Mouse (Mus musculus): ENCODE measurements around the gene Lhb.
"Not testable (repeated sequence)": the region's sequence is repeated elsewhere in the genome, so short reads cannot be mapped to it uniquely, and the experiment has no call there.

Gene Lhb

DNA sequence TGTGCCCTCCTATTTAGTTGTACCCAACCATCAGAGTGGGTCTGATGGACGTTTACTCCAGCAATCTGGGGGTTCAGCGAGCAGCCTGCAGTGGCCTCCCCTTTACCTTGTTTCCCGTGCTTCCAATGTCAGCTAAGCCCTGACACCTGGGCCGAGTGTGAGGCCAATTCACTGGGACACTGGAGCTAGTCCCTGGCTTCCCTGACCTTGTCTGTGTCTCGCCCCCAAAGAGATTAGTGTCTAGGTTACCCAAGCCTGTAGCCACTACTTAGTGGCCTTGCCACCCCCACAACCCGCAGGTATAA is at the start of gene Lhb:
Gene Lhb, plus strand, starts transcription at position 206 of the 305 bp plus-strand sequence.
- no peak for DNase-seq

DNA sequence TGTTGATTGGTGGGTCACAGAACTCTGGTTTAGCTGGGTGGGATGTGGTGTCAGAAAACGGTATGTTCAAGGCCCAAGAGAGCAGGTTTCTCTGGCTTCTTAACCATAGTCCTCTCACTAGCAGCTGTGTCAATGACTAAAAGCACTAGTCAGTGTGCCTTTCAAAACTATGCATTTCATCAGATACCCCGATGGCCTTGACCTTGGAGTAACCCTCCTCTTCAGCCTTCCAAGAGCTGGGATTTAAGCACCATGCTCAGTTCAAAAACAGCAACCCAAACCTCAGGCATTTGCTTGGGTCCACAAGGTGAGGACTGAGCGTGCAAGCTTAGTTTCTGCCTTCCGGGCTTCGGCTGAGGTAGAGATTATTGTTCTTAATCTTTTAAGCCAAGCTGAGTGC is 48.2 kb upstream of the Lhb start:
- no peak for DNase-seq

DNA sequence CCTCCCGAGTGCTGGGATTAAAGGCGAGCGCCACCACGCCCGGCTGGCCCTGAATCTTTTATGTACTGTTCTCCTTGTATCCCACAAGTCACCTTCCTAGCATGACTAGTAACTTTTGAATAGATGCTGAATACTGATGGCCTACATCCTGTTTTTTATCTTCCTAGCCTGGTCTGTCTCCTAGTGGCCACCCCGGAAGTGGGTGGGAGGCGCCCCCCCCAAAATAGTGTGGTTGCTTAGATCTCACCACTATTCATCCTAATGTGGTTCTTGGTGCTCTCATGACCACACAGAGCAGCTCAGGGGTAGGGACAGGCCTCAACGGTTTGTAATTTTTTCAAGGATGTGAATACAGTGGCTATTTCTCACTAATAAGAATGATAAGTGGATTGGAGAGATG is 46.0 kb upstream of the Lhb start:
- no peak for DNase-seq

DNA sequence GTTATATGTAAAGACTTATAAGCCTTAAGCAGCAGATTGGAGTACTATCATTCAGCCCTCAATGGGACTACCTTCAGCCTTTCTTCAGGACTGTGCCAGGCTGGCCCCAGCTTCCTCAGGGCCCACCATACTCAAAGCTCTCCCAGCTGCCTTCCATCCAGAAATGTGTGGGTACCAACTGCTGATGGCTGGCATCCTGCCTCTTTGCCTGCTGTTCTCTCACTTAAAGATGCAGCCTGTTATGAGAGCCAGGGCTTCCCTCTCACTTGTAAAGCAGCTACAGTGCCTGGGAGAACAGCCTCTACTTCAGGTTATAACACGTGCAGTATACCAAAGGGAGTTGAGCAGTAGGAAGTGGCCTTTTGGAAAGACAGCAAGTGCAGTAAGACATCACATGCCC is 44.6 kb upstream of the Lhb start:
- DNase-seq = no peak

DNA sequence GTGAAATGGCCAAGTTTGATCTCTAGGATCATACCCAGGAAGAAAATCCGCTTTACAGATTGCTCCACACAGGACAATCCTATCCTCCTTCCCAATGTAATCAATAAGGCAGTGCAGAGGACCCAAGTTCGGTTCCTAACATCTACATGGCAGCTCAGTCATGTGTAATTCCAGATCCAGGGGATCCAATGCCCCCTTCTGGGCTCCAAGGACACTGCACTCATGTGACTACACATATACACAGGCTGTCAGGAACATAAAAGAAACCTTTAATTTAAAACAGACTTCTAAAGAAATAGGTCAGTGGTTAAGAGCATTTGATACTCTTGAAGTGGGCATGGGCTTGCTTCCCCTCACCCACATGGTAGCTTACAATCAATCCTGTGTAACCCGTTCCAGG is 34.5 kb upstream of the Lhb start:
- no peak for DNase-seq

DNA sequence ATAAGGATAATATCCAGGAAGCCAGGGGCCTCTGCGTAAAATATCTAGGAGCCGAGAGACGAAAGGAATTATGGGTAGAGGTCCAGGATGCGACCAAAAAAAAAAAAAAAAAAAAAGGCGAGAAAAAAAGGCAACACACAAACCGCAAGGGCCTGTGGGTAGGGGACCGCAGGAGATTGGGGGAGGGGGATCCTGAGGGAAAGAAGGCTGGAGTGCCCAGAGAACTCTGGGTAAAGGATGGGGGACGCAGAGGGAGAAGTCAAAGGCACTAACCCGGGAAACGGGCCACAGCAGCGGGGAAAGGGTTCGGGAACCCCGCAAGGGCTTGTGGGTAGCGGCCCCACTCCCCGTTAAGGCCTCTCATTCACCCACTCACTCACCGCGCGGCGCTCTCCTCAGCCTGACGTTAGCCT is 25.5 kb upstream of the Lhb start:
- peak; percentile 81 for DNase-seq

DNA sequence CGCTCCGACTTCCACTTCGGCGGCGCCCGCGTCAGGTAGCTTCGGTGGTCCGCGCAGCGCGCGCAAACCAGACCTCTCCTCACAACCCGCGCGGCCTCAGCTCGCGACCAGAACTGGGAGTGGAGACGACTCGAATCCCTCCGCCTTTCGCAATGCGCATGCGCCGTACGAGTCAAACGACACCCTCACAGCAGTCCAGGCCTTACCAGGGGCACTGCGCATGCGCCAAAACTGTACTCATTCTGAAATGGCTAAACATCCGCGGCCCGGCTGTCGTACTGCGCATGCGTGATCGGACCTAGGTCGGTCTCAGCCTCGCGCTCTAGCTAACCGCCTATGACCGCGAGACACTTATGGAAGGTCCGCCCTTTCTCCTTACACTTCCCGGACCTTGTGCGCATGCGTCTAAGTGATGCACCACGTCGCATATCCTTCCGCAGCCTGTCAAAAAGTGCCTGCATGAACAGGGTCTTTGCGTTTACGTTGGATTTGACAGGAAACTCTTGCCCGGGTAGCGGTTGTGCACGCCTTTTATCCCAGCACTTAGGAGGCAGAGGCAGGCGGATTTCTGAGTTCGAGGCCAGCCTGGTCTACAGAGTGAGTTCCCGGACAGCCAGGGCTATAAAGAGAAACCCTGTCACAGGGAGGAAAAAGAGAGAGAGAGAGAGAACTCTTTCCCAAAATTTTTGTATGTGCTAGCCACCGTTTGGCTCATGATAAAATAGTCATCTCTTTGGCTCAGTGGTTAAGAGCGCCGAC is 24.9 kb upstream of the Lhb start, which contains the start of gene Snrnp70:
Gene Snrnp70, minus strand, starts transcription at position 165 of the 759 bp plus-strand sequence.
- peak; percentile 100 for DNase-seq

DNA sequence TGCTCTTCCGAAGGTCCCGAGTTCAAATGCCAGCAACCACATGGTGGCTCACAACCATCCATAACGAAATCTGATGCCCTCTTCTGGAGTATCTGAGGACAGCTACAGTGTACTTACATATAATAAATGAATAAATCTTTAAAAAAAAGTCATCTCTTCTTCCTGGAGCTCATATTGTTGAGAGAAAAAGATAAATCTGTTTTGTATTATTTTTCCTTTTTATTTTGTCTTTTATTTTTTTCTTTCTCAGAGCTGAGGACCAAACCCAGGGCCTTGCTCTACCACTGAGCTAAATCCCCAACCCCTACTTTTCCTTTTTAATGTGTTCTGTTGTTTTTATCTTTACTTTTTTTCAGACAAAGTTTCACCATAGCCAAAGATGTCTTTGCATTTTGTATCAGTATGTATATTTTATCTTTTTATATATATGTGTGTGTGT is 24.3 kb upstream of the Lhb start:
- not testable (repeated sequence) for DNase-seq

DNA sequence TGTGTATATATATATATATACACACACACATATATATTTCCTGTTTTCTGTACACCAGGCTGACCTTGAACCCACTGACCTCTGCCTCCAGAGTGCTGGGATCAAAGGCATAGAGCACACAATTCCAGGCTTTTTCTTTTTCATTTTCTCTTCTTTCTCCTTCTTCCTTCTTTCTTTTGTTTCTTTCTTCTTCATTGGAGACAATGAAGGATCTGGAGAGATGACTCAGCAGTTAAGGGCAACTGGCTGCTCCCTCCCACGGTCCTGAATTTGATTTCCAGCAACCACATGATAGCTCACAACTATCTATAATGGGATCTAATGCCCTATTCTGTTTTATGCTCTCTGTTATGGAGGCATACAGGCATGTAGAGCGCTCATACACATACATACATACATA is 23.8 kb upstream of the Lhb start:
- no peak for DNase-seq

DNA sequence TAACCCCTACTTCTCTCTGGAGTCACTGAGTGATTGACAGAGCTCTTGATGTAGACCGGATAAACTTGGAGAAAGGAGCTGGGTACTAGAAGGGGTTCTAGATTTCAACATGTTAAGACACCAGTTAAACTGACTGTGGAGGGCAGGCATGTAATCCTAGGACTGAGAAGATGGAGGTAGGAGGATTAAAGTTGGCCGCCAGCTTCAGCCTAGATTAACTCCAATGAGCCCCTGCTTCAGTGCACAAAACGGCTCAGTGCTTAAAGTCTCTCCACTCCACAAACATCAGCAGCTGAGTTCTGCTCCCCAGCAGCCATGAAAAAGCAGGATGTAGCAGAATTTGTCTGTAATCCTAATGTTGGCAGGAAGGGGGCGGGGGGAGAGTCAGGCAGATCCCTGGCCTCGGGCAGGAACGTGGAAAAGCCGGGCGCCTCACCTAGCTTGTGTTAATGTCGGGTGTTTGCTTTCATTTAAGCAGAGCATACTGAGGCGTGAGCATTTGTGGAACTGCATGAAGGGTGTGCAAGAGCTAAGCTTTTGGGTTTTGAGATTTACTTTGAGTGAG is 19.0 kb upstream of the Lhb start:
- no peak for DNase-seq

DNA sequence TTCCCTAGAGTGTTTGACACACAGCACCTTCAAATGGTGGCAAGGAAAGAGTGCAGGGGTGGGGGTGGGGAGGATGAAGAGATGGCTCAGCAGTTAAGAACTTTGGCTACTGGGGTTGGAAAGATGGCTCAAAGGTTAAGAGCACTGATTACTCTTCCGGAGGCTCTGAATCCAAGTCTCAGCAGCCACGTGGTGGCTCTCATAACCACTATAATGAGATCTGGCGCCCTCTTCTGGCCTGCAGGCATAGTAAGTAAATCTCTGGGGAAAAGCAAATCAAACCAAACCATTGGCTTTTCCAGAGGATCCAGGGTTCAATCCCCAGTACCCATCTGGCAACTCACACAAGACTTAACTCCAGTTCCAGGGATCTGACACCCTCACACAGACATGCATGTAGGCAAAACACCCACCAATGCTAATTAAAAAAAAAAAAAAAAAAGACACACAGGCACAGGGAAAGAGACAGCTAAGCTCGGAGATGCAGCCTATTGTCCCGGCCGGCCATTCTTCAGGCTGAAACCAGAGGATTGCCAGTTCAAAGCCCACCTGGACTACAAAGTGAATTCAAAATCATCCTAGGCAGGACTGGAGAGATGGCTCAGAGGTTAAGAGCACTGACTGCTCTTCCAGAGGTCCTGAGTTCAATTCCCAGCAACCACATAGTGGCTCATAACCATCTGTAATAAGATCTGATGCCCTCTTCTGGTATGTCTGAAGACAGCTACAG is 16.9 kb upstream of the Lhb start:
- DNase-seq = peak; percentile 82

DNA sequence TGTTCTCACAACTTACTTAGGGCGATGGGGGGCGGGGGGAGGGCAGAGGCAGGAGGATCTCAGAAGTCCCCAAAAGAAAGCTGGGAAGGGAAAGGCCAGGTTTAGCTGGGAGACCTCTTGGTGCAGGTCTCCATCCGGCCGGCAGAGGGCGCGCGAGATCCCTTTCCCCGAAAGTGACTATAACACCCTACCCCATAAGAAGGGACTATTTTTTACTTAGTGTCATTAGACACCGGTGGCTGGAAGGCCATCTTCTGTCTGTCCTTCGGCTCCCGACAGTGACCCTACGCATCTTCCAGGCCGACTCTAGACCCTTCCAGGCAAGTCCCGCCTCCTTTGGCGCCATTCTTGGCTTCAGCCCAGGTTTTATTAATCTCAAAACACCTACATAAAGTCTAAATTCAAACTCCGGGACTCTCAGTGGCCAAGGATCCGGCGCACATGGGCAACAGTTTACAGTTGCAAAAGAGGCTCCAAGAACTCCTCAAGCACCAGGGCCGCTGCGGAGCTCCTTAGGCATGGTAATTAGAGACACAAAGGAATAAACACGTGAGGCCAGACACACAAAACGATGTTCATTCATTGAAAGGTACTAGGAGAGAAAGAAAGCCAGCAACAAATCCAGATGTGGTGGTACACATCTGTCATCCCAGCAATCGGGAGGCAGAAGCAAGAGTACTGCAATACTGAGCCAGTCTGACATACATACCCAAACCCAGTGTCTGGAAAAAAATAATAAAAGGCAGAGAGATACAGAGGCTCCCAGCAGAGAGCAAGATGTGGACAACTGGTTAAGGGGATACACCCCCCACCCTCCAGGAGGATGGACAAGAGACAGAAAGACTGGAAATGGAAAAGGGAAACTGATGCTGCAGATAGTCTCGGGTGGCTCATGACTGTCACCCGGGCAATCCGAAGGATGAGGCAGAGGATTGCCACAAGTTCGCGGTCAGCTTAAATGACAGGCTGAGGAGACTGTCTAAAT is 15.2 kb upstream of the Lhb start, which contains the start of gene Kcna7:
Gene Kcna7, plus strand, starts transcription at position 563 of the 985 bp plus-strand sequence.
- DNase-seq = peak; percentile 83

DNA sequence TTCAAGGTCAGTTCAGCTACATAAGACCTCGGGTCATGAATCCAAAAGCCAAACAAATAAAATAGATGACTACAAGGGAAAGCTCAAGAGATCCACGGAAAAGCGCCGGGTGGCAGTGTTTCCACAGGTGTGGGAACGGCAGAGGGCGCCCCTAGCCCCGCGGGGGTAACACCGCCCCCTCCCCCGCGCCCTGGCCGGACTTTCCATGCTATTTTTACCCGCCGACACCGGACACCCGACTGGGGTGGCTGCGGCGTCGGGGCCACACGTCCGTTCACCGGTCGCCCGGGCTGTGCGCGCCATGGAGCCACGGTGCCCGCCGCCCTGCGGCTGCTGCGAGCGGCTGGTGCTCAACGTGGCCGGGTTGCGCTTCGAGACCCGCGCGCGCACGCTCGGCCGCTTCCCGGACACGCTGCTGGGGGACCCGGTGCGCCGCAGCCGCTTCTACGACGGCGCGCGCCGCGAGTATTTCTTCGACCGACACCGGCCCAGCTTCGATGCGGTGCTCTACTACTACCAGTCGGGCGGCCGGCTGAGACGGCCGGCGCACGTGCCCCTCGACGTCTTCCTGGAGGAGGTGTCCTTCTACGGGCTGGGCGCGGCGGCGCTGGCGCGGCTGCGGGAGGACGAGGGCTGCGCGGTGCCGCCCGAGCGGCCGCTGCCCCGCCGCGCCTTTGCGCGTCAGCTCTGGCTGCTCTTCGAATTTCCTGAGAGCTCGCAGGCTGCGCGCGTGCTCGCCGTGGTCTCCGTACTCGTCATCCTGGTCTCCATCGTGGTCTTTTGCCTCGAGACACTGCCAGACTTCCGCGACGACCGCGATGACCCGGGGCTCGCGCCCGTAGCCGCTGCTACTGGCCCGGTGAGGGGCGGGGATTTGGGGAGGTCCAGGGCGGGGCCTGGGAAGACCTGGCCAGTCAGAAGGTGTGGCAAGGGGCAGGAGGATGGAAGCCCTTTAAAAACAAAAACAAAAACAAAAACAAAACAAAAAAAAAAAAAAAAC is 14.2 kb upstream of the Lhb start:
- peak; percentile 31 for DNase-seq

DNA sequence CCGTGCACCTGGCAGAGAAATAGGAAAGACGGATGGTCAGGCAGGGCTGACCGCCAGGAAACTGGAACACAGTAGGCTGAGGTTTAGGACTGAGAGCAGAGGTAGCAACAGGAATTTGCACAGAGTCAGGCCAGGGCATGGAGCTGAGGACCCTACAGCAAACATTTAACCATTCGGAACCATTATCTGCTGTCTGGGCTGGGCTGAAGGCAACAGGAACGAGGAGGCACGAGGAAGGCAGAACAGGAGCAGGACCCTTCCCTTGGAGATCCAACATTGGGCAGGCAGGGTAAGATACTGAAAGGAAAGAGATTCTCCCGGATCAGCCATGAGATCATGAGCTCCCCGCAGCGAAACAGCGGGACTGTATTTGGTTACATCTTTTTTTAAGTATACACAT is 12.8 kb upstream of the Lhb start:
- no peak for DNase-seq

DNA sequence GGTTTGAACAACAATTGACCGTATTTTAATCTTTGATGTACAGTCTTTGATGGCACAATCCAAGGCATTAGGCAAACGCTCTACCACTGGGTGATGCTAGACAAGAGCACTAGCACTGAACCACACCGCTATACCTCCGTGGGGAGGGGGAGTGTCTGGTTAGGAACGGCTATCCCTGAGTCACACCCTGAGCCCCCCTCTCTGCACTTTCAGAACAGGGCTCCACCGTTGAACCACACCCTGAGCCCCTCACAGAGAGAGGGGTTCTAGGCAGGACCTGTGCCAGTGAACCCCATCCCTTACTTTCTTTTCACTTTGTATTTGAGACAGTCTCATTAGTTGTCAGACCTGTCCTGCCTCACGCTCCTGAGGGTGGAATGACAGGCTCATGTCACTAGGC is 12.3 kb upstream of the Lhb start:
- no peak for DNase-seq

DNA sequence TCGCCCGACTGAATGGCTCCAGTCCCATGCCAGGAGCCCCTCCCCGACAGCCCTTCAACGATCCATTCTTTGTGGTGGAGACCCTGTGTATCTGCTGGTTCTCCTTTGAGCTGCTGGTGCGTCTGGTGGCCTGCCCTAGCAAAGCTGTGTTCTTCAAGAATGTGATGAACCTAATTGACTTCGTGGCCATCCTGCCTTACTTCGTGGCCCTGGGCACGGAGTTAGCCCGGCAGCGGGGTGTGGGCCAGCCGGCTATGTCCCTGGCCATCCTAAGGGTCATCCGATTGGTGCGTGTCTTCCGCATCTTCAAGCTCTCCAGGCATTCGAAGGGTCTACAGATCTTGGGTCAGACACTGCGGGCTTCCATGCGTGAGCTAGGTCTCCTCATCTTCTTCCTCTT is 11.7 kb upstream of the Lhb start:
- DNase-seq = no peak

DNA sequence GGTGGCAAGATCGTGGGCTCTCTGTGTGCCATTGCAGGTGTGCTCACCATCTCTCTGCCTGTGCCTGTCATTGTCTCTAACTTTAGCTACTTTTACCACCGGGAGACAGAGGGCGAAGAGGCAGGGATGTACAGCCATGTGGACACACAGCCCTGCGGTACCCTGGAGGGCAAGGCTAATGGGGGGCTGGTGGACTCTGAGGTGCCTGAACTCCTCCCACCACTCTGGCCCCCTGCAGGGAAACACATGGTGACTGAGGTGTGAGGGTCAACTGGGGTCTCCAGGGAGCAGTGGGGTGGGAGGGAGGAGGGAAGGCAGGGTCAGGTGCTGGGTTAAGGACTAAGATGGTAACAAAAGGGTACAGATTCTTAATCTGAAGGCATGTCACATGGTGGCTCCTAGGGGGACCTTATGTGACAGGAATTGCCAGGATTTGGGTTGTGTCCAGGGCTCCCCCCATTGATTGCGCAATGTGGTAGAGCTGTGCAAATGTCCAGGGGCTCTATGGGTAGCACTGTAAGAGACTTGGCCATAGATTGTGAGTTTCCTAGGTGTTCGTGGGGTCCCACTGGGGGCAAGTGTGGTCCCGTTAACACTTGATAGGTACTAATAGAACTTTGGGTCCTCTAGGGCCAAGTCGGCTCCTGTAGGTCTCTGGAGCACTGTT is 11.0 kb upstream of the Lhb start:
- DNase-seq = no peak

DNA sequence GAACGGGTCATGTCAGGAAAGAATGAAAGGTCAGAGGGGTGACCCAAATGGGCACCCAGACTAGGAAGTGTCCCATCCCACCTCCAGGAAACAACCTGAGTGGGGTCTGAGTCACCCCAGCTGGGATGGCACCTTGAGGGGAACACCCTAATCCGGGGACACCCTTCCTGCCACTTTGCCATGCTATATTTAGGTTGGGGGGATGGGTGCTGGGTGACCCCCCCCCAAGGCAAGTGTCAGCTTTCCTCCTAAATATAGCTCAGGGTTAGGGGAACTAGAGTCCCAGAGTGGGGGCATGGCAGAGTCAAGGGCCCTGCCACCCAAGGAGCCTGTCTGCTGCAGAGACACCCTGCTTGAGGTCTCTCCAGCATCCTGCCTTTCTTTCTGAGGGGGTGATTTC is 8.2 kb upstream of the Lhb start:
- no peak for DNase-seq

DNA sequence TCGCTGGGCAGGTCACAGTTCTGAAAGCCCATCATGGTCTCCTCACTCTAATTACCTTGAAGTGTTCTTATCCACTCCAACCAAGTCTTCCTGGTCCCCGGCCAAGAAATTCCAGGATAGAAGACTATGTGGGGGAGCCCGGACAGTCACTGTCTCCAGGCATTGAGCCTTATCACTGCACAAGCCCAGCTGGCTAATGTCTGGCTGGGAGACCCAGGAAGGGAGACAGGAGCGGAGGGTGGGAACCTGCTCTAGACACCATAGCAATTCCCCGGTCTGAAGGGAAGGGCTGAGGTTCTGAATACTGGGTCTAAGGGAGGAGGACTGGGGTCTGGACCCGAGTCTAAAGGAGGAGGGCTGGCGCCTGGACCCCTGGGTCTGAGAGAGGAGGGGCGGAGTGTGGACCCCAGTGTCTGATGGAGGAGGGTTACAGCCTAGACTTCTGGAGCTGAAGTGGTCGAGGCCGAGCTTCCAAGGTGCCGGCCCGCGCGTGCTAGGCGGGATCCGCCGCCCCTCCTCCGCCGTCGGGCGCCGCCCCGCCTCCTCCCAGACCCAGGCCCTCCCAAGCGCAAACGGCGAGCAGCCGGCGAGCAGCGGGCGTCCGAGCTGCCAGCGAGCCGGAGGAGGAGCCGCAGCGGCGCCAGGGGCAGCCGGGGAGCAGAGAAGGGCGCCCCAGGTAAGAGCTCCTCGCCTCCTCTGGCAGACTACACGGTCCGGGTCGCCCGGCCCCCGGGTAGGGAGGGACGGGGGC is 7.3 kb upstream of the Lhb start, which contains the start of gene Ntf5:
Gene Ntf5, plus strand, starts transcription at position 583 of the 751 bp plus-strand sequence.
- DNase-seq = peak; percentile 49

All from lung, postnatal 10 days (tissue).